In genomic region chr7:91674401-91674800, GRCm38 (mm10) we compare ENCODE assay signal across 16 mouse cellular contexts.
"Had no signal": no experiment of that assay in that cellular context is flagged by ENCODE, and none has a peak within 500 bp of the region (broad histone marks: within the 10 kb centered on the region; RNA-seq: fewer than 3 reads in every experiment).

No protein-coding gene starts in this region.

- H3K36me3 ChIP-seq: neural tube, embryonic 13.5 days; neural tube, embryonic 15.5 days; stomach, embryonic 15.5 days had no signal

- H3K4me2 ChIP-seq: neural tube, embryonic 13.5 days; neural tube, embryonic 15.5 days; stomach, embryonic 15.5 days had no signal

- H3K9me3 ChIP-seq: neural tube, embryonic 13.5 days; neural tube, embryonic 15.5 days; stomach, embryonic 15.5 days had no signal

- H3K4me1 ChIP-seq: neural tube, embryonic 13.5 days; stomach, embryonic 15.5 days had no signal

- H3K27ac ChIP-seq: neural tube, embryonic 13.5 days; neural tube, embryonic 15.5 days; stomach, embryonic 15.5 days; stomach, postnatal 0 days had no signal

- DNase-seq: retina, postnatal 1 day; right cerebral cortex, adult 18-20 months; right cerebral cortex, postnatal 14 days; right cerebral cortex, postnatal 25 days; right cerebral cortex, postnatal 4 days; spleen, adult 18-20 months; thymus, adult 18-20 months; thymus, adult 2 months; thymus, postnatal 14 days; thymus, postnatal 25 days; thymus, postnatal 36 days; thymus, postnatal 4 days had no signal

- H3K4me3 ChIP-seq: neural tube, embryonic 13.5 days; neural tube, embryonic 15.5 days; stomach, embryonic 15.5 days had no signal

- H3K27me3 ChIP-seq: neural tube, embryonic 13.5 days; neural tube, embryonic 15.5 days; stomach, embryonic 15.5 days had no signal

- H3K9ac ChIP-seq: neural tube, embryonic 13.5 days; neural tube, embryonic 15.5 days; stomach, embryonic 15.5 days had no signal
